Mouse (Mus musculus) bone marrow, adult 2 months (tissue): ENCODE measurements around the gene Ptcd2. TPM values are rescaled to one million over a fixed set of nuclear protein-coding genes. Genes with fewer than 3 reads are reported as not detected.
A peak's percentile ranks its signal among the peaks of the same experiment; 100 is the strongest.

Source experiments
- H3K27ac ChIP-seq: fragments of 200-500 bp; 2 replicates; pipeline ENCODE4 v1.5.1; 2012; ENCODE audit warnings: low read depth, mild to moderate bottlenecking, control low read depth, inconsistent platforms, low read length; ENCODE audit not compliant: control insufficient read depth, poor library complexity, insufficient read depth
- H3K4me1 ChIP-seq: fragments of 200-500 bp; 2 replicates; pipeline ENCODE4 v1.6.1; 2011; ENCODE audit warnings: low read length; ENCODE audit not compliant: control insufficient read depth, insufficient read depth
- H3K4me3 ChIP-seq: fragments of 200-500 bp; replicated peaks from 2 replicates; pipeline ENCODE3; 2011; ENCODE audit warnings: mild to moderate bottlenecking, low read depth, low read length, control low read depth; ENCODE audit not compliant: control insufficient read depth
- CTCF ChIP-seq: fragments of 200-500 bp; IDR thresholded peaks from 2 replicates; pipeline ENCODE4 v1.5.1; 2011; ENCODE audit warnings: low read length, control low read depth; ENCODE audit not compliant: control insufficient read depth, insufficient read depth
- POLR2A ChIP-seq: fragments of 200-500 bp; IDR thresholded peaks from 2 replicates; pipeline ENCODE4 v1.6.1; 2011; ENCODE audit warnings: low read depth, mild to moderate bottlenecking, control low read depth, low read length, borderline replicate concordance; ENCODE audit not compliant: control insufficient read depth
- WGBS: fragments of 180-500 bp; shearing (Covaris S2); methylation state at CpG from one replicate; pipeline ENCODE4 v1.1.7; 2018; 5-methylcytosine and 5-hydroxymethylcytosine counted together
- polyA plus RNA-seq: library from polyadenylated mRNA; stranded (reverse); fragments of >200 nt; gene quantifications from 2 replicates; pipeline ENCODE4 v1.2.4, GENCODE M21; 2011; ENCODE audit warnings: low replicate concordance; ENCODE audit not compliant: missing spikeins, insufficient read depth, insufficient read length

Ptcd2 gene
- polyA plus RNA-seq, 1 experiment = 20.1 TPM

- 79% methylated on average over 11 of the region's 11 CpGs for WGBS
- Histone ChIP-seq H3K4me1 (peaks cover under 1% of the 10 kb centered on the region), H3K4me3 (no peak overlapping the region), H3K27ac (no peak overlapping the region)
- TF ChIP-seq POLR2A (no peak), CTCF (no peak)
These were observed 40.1 kb downstream of the Ptcd2 start for GRCm38 (mm10) chr13:99304365-99304764.

GRCm38 (mm10) chr13:99303846-99304245, 40.7 kb downstream of the Ptcd2 start:
- no peak for TF ChIP-seq POLR2A
- TF ChIP-seq CTCF = no peak
- H3K27ac ChIP-seq = no peak overlapping the region
- H3K4me1 ChIP-seq = peaks cover 2% of the 10 kb centered on the region
- 76% methylated on average over 5 of the region's 5 CpGs for WGBS
- no peak overlapping the region for H3K4me3 ChIP-seq

GRCm38 (mm10) chr13:99299921-99300320, 44.6 kb downstream of the Ptcd2 start:
- Histone ChIP-seq H3K27ac (no peak overlapping the region), H3K4me3 (no peak overlapping the region), H3K4me1 (peaks cover 2% of the 10 kb centered on the region)
- WGBS = 80% methylated on average over 5 of the region's 5 CpGs
- TF ChIP-seq POLR2A (no peak), CTCF (no peak)

GRCm38 (mm10) chr13:99294176-99294575, 50.3 kb downstream of the Ptcd2 start:
- 87% methylated on average over 13 of the region's 13 CpGs for WGBS
- Histone ChIP-seq H3K4me1 (no peaks in the 10 kb centered on the region; the same call in 1 of the 2 replicates), H3K4me3 (no peak overlapping the region), H3K27ac (no peak overlapping the region)
- TF ChIP-seq POLR2A = no peak
- TF ChIP-seq CTCF = no peak

- Histone ChIP-seq H3K4me1 (peaks cover 2% of the 10 kb centered on the region; the same call in 1 of the 2 replicates), H3K4me3 (no peak overlapping the region), H3K27ac (no peak overlapping the region)
- no peak for TF ChIP-seq CTCF
- no peak for TF ChIP-seq POLR2A
- 87% methylated on average over 8 of the region's 8 CpGs for WGBS
These were observed 53.7 kb downstream of the Ptcd2 start for GRCm38 (mm10) chr13:99290766-99291165.

- Histone ChIP-seq H3K4me1 (peaks cover 2% of the 10 kb centered on the region; the same call in 1 of the 2 replicates), H3K27ac (peak overlapping the region; percentile 45; the same call in 1 of the 2 replicates), H3K4me3 (no peak overlapping the region)
- TF ChIP-seq CTCF (no peak), POLR2A (no peak)
- 46% methylated on average over 9 of the region's 9 CpGs for WGBS
These were observed 56.7 kb downstream of the Ptcd2 start for GRCm38 (mm10) chr13:99287786-99288185.

- H3K4me3 ChIP-seq = no peak overlapping the region
- H3K4me1 ChIP-seq = peaks cover 2% of the 10 kb centered on the region; the same call in 1 of the 2 replicates
- no peak overlapping the region; the same call in 1 of the 2 replicates for H3K27ac ChIP-seq
- TF ChIP-seq CTCF = no peak
- TF ChIP-seq POLR2A = no peak
- WGBS = 45% methylated on average over 4 of the region's 4 CpGs
These were observed 57.3 kb downstream of the Ptcd2 start for GRCm38 (mm10) chr13:99287207-99287606.

- TF ChIP-seq CTCF = no peak
- no peak for TF ChIP-seq POLR2A
These were observed 59.3 kb downstream of the Ptcd2 start for GRCm38 (mm10) chr13:99285241-99285640.

More at GRCm38 (mm10) chr13:99285241-99285640, 59.3 kb downstream of the Ptcd2 start:
- no peak overlapping the region for H3K27ac ChIP-seq
- H3K4me3 ChIP-seq = no peak overlapping the region
- H3K4me1 ChIP-seq = peaks cover 2% of the 10 kb centered on the region; the same call in 1 of the 2 replicates
- WGBS = 58% methylated on average over 2 of the region's 2 CpGs
